Mouse (Mus musculus): ENCODE measurements around the gene Gpr149.

The Gpr149 gene

GRCm38 (mm10) chr3:62604973-62605372 is at the start of gene Gpr149:
TSS of gene Gpr149 (minus strand) at chr3:62605140.
- DNase-seq = no peak

DNA sequence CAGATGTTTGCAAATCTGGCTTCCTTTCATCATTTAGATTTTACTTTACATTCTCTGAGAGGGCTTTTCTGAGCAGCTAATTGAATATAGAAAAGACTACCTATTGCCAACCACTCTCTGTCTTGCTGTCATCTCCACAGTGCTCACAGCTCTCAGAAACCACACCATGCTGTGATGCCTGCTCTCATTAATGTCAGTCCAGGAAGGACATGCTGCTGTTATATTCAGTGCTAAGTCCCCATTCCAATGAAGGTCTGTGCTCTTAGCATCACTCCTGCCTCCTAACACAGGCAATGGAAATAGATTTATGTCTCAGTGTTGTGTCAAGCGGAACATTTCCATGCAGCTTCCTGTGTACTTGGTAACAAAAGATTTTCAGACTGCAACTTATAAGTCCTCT is 45.6 kb upstream of the Gpr149 start:
- DNase-seq = peak in 1 of 2 experiments; percentile 28

DNA sequence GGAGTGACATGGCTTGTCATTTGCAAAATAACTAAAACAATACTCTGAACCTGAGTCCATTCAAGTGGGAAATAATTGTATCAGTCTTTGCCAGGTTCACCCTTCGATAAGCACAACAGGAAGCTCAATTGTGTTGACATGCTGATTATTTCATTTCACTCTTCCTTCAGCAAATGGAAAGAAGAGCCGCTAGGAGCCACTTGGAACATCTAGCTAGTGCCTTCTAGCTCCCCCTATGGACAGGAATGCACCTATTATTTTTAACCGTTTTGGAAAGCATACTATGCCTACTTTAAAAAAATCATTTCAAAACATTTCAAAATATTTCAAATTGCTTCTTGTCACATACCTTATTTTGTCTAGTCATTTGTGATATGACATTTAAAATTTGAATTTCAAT is 5.9 kb upstream of the Gpr149 start:
- DNase-seq = peak in 1 of 2 experiments; percentile 22

GRCm38 (mm10) chr3:62605931-62606330 is 991 bp upstream of the Gpr149 start:
- DNase-seq = no peak

DNA sequence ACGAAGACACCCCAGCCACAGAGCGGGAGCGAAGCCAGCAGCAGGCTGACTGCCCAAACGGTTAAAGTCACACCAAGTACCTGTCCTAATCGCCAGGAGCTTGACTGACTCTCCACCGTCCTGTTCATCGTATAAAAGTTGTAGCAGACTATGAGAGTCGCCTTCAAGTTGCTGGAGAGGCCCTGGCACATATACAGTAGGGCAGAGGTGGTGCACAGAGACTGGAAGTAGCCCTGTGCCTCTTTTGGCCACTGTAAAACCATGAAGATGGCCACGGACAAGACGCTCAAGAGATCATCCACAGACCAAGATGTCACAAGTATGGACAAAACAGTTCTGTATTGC is 921 bp downstream of the Gpr149 start:
- DNase-seq = peak; percentile 46 to 49

- DNase-seq = peak; percentile 21 to 29
These were observed 1.5 kb downstream of the Gpr149 start for GRCm38 (mm10) chr3:62603231-62604046.

GRCm38 (mm10) chr3:62602466-62602865 is 2.5 kb downstream of the Gpr149 start:
- no peak for DNase-seq

DNA sequence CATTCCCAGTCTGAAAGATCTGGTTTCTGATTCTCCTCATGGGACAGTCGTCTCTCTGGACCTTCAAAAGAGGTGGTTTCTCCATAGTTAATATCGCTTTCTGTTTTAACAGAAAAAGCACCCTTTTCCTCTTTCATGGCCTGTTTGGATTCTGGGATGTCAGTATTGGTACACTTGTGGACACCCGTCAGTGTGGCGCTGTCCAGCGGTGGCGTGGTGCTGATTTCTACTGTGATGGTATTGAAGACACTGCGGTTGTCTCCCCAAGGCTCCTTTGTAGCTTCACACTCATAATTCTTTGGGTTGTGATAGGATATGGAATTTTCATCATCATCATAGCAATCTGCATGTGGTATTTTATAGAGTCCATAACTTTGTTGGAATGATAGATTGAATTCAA is 10.1 kb downstream of the Gpr149 start:
- DNase-seq = no peak

DNA sequence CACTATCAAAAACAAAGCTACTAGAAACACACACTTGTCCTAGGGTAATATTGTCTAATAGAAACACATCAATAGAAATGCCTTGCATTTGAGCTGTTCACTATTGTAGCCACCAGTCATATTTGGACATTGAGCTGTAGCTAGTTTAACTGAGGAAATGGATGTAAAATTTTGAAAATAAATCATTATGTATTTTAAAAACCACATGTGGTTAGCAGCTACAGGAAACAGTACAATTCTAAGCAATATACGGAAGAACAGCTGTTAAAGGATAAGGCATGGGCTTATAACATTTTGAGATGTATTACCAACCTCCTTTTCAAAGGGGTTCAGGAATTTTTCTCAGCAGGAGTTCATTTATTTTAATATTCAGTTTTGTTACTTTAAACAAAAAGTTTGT is 19.9 kb downstream of the Gpr149 start:
- no peak for DNase-seq

DNA sequence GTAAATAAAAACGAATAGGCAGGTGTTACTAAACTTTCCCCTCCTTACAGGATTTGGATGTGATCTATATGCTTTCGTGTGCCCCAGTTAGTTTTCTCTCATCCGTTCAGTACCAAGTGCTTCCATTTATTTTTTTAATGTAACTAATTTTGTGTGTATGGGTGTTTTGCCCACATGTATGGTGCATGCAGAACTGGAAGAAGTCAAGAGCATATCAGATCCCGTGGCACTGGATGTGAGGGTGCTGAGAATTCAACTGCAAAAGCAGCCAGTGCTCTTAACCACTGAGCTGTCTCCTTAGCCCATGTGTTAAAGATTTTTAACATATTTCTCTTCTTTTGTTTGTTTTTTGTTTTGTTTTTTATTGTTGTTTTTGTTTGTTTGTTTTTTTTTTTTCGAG is 77.3 kb downstream of the Gpr149 start:
- no peak for DNase-seq

DNA sequence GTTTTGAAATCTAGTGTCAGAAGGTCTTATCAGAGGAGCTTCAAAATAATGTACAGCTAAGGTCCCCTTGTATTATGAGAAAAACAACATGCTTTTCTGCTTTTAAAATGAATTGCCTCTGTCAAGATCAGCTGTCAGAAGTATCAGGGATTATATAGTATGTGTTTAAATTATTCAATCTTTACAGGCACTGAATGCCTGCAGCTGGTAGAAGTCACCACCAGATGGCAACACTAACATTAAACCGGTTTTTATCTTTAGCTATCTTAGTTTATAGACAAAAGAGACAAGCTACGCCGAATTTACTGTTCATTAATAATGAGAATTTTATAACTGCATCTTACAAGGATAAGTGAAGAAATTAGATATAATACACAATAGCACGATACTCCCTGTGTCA is 77.8 kb downstream of the Gpr149 start:
- peak; percentile 12 to 25 for DNase-seq

GRCm38 (mm10) chr3:62507206-62507647 is 97.7 kb downstream of the Gpr149 start:
- no peak for DNase-seq

DNA sequence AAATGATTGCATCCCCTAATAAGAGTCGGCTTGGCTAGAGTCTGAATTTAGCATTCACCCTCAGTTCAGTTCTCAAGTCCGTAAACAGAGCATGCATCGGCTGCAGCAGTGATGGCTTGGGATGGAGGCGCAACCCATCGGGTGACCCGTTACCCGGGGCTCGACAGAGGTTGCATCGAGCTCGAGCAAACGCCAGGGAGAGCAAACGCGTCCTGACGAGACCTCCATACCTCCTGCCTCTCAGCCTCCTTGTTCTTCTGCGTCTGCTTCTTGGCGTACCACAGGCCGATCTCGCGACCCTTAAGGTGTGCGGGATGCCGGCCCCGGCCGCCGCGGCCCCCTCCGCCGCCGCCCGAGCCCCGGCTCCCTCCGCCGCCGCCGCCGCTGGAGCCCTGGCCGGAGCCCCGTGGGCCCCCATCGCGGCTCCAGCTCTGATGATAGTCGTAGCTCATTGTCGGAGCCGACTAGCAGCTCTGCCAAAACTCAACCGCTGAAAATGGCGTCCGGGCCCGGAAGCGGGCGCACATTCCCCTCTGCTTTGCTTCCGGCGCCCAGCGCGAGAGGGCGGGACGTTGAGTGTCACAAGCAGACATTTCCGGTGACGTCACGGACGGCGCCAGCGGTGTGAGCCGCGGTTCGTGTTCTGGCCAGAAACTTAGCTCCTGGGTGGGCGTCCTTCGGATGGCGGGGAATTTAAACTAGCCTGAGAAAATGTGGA is 98.3 kb downstream of the Gpr149 start, which contains the start of gene Dhx36:
Gene Dhx36, minus strand, starts transcription at position 517 of the 718 bp plus-strand sequence.
- peak; percentile 98 for DNase-seq

GRCm38 (mm10) chr3:62505166-62505900 is 99.6 kb downstream of the Gpr149 start:
- DNase-seq = no peak

DNA sequence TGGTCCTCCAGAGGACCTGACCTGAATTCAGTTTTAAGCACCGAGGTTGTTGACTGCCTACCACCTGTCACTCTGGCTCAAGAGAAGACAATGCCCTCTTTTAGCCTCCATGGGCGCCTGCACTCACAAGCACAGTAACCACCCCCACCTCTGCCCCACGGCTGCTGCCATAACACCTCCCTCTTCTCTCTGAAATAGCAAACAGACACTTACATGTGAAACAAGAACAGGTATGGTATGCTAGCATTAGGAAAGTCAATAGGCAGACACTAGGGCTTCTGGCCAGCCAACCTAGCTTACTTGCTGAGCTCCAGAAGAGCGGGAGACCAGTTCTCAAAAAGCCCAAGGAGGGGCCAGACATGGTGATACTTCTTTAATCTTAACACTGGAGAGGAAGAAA is 105.6 kb downstream of the Gpr149 start:
- no peak for DNase-seq

- DNase-seq = no peak
These were observed 112.4 kb downstream of the Gpr149 start for GRCm38 (mm10) chr3:62492568-62492967.

DNA sequence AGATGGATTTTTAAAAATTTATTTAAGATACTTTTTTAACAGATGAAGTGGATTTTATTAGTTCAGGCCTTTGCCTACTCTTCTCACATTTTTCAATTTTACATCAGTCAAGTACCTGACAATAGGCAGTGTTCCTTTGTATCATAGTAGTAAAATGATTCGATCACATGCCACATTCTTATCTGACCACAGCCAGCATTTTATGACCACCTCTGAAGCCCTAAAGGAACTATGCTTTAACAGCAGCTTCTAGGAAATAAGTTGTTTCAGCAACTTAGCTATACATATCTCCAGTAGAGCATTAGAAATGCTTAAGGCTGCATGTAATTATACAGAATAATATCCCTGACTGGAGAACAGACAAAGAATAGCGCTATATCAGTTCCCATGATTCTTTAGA is 120.6 kb downstream of the Gpr149 start:
- DNase-seq = no peak

Measured in cerebellum, postnatal 14 days (tissue).